Mouse (Mus musculus): Measurements from ENCODE around the gene Olfr434. TPM values are rescaled to one million over a fixed set of nuclear protein-coding genes. Genes with fewer than 3 reads are reported as not detected.

Olfr434 gene
- not detected for total RNA-seq (2023)

DNA sequence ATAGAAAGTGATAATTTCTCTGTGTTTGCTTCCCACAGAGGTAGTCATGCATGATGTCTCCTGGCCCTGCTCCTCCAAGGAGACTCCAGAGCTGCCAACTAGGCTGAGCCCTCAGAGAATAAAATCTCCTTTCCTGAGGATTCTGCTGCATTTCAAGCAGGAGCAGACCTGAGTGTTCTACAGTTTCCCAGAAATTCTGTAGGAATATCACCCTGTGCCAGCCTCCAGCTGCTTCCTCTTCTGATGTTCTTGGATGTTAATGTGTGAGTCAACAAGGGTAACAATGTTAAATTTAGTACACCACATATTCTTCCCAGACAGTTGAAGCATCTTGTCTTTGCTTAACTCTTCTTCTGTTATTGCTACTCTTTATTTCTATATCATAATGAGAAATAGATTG lies at the start of gene Olfr434:
Gene Olfr434, plus strand, starts transcription at position 149 of the 400 bp plus-strand sequence.

DNA sequence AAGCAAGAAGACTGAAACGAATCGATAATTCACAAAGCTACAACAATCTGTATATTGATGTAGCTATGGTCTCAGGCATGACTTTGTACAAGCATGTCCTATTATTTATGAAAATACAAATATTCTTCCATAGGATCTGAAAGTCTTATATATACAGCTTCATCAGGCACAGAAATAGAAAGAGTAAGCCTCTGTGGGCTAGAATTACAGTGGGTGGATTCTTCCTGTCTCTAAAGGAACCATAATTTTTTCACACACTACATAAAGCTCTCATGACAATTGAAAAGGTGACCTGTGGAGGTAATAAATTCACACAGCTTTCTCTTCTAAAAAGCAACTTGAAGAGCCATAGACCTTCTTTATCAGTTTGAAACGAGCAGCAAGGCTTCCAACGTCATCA lies 41.0 kb upstream of the Olfr434 start, which contains the start of gene Olfr13:
Gene Olfr13, plus strand, starts transcription at position 301 of the 400 bp plus-strand sequence.

DNA sequence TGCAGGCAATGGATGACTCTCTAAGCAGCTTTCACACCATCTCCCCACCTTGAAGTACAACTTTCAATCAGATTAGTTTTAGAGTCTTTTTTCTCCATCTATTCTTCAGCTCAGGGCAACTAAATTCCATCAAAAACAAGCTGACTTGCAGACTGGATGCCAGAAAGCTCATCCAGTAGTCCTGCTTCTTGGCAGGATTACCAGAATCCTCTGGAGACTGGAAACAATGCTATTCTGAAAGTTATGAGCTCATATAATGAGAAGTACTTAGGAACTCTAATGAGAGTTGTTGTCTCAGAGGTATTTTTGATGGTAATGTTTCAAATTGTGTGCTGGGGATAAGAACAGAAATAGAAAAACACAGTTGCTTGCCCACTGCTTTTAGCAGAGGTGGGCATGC lies 16.0 kb upstream of the Olfr434 start, which contains the start of gene Olfr435:
Gene Olfr435, plus strand, starts transcription at position 366 of the 400 bp plus-strand sequence.

DNA sequence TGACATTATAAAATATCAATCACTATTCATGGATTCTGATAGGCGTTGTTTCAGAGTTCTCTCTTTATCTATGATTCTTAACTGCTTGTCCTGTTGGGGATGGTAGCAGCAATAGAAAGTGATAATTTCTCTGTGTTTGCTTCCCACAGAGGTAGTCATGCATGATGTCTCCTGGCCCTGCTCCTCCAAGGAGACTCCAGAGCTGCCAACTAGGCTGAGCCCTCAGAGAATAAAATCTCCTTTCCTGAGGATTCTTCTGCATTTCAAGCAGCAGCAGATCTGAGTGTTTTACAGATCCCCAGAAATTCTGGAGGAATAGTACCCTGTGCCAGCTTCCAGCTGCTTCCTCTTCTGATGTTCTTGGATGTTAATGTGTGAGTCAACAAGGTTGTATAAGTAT lies 18.4 kb downstream of the Olfr434 start, which contains the start of gene Olfr47:
Gene Olfr47, plus strand, starts transcription at position 275 of the 400 bp plus-strand sequence.

DNA sequence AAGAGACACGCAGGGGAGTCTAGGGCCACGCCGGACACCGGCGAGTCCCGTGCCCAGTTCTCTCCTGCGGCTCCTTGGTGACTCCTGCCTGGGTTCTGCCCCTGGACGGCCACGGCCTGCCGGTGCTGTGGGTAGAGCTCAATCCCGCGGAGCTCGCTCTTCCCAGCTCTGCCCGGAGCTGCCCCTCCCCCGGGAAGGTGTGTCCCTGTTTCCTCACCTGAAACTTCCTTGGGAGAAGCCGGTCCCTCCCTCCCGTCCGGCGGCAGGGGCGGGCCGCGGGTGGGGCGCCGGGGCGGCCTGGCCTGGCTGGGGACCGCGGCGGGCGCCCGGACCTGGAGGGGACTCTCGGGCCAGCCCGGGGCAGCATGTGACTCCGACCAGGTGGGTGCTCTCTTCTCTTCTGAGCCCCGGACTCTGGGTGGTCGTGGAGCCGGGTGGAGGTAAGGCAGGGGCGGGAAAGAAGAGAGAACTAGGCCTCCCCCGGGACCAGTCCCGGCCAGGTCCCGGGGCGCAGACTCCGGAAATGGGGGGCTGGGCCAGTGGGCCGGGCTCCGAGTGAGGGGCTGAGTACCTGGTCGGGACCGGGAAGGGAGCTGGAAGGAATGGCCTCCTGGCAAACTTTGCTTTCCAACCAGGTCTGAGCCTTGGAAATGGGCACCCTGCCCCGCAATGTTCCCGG lies 52.7 kb downstream of the Olfr434 start, which contains the start of gene Arhgef5:
Gene Arhgef5, plus strand, starts transcription at position 220 of the 679 bp plus-strand sequence.

Other genes with a start within 250 kb of the Olfr434 start
- gene Olfr441, start 106.7 kb upstream of the Olfr434 start, total RNA-seq (2023) = not detected
- gene Olfr237-ps1, start 66.5 kb upstream of the Olfr434 start, total RNA-seq (2023) = not detected
- not detected for gene Olfr437, start 49.7 kb upstream of the Olfr434 start, total RNA-seq (2023)
- gene Olfr13, start 40.9 kb upstream of the Olfr434 start, total RNA-seq (2023) = not detected
- gene Olfr435, start 15.9 kb upstream of the Olfr434 start, total RNA-seq (2023) = not detected
- gene Olfr47, start 18.5 kb downstream of the Olfr434 start, total RNA-seq (2023) = not detected
- 1.6 TPM for gene Arhgef5, start 52.6 kb downstream of the Olfr434 start, total RNA-seq (2023)
- not detected for gene Nobox, start 96.5 kb downstream of the Olfr434 start, total RNA-seq (2023)